Mouse (Mus musculus): ENCODE measurements around the gene Xdh.

DNA sequence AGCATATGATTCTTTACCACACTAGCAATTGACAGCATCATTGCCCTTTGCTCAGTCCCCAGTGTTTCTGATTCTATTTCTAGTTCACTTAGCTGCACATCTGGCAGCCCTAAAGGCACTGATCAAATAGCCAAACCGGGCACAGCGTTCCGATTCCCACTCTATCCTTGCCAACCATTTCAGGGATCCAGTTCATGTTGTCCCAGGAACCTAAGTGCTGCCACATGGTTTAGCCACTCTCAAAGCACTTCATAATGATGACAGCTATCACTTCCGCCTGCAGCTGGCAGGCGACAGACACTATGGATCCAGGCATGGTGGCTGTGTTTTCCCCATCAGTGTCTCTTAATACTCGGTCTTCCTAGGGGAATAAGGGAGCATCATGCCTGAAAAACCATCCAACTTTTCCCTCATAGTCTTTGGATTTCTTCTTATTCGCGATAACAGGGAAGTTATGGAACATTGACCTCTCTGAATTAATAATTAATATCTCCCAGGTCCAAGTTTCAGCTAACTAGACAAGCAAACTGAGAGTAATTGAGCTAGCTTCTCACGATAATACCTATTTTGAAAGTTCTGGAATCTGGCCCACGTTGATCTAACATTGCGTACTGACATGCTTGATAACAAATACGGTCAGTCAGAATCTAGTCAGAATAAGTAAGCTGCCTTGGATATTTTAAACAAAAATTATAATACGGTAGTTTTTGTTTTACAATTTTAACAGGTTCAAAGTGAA lies 46.1 kb upstream of the Xdh start:
- no peak for TF ChIP-seq POLR2A (IDR thresholded peaks at IDR 0.05; ENCODE audit: extremely low read depth, insufficient read depth, low read length)
- no peak for TF ChIP-seq CTCF (IDR thresholded peaks at IDR 0.05; ENCODE audit: low read depth, low read length)

Data from liver, adult 2 months (tissue).